Mouse (Mus musculus) right cerebral cortex, adult 2 months (tissue): ENCODE measurements around the gene Gm10670.
"Not testable (repeated sequence)": the region's sequence is repeated elsewhere in the genome, so short reads cannot be mapped to it uniquely, and the experiment has no call there.

ENCODE experiments used
- DNase-seq, 2 experiments: peaks; one replicate each; pipeline ENCODE4 v3.0.0; 2021 to 2022; ENCODE audit warnings: low spot score in 2 of 2

The Gm10670 gene

GRCm38 (mm10) chr7:20474825-20475224, at the start of gene Gm10670:
TSS of gene Gm10670 (minus strand) at chr7:20474925.
- DNase-seq, result not testable (repeated sequence)

- DNase-seq, result not testable (repeated sequence)
Observed at GRCm38 (mm10) chr7:20510434-20510833, 35.7 kb upstream of the Gm10670 start, which contains the start of gene Vmn1r103. TSS of gene Vmn1r103 (minus strand) at chr7:20510534.

GRCm38 (mm10) chr7:20442493-20442892, 32.2 kb downstream of the Gm10670 start, which contains the start of gene Vmn1r101:
TSS of gene Vmn1r101 (minus strand) at chr7:20442593.
- not testable (repeated sequence) for DNase-seq
